Mouse (Mus musculus) MEL (cell line): ENCODE results near the gene Churc1. TPM values are rescaled to one million over a fixed set of nuclear protein-coding genes. Genes with fewer than 3 reads are reported as not detected.

Experiments
- DNase-seq: peaks from one replicate; pipeline ENCODE4 v3.0.0; 2011; ENCODE audit warnings: low read depth, low spot score
- H3K27ac ChIP-seq: 2 replicates; pipeline ENCODE4 v1.5.1; 2012; ENCODE audit warnings: low read depth, mild to moderate bottlenecking, control low read depth, low read length, moderate library complexity; ENCODE audit not compliant: control insufficient read depth
- H3K27me3 ChIP-seq, 2 experiments: fragments of 150-350 bp in 1 of 2; sonication (generic) in 1 of 2; 2 replicates each; pipeline ENCODE4 v1.6.1; 2012; ENCODE audit warnings: low read length in 2 of 2, mild to moderate bottlenecking in 2 of 2, improper control_type of control experiment in 1 of 2, moderate library complexity in 1 of 2; ENCODE audit not compliant: insufficient read depth in 2 of 2, control insufficient read depth in 1 of 2
- H3K36me3 ChIP-seq, 2 experiments: 2 replicates each; pipeline ENCODE4 v1.6.1; 2012 to 2014; ENCODE audit warnings: low read length in 2 of 2, improper control_type of control experiment in 1 of 2, inconsistent platforms in 1 of 2, mild to moderate bottlenecking in 1 of 2; ENCODE audit not compliant: insufficient read depth in 2 of 2, control insufficient read depth in 1 of 2
- H3K4me1 ChIP-seq, 2 experiments: fragments of 150-350 bp in 1 of 2; sonication (generic) in 1 of 2; 2 replicates each; pipeline ENCODE4 v1.6.1; 2012; ENCODE audit warnings: low read length in 2 of 2, improper control_type of control experiment in 1 of 2, mild to moderate bottlenecking in 1 of 2; ENCODE audit not compliant: insufficient read depth in 2 of 2, control insufficient read depth in 1 of 2
- H3K4me3 ChIP-seq, 2 experiments: fragments of 150-350 bp in 1 of 2; sonication (generic) in 1 of 2; 2 replicates each; pipeline ENCODE4 v1.5.1; 2012; ENCODE audit warnings: low read depth in 2 of 2, low read length in 2 of 2, mild to moderate bottlenecking in 2 of 2, moderate library complexity in 2 of 2, control low read depth in 1 of 2, improper control_type of control experiment in 1 of 2; ENCODE audit not compliant: control insufficient read depth in 1 of 2, insufficient read depth in 1 of 2
- H3K79me2 ChIP-seq: 2 replicates; pipeline ENCODE4 v1.6.1; 2012; ENCODE audit warnings: mild to moderate bottlenecking, low read length, moderate library complexity; ENCODE audit not compliant: control insufficient read depth, poor library complexity, insufficient read depth
- H3K9ac ChIP-seq: 2 replicates; pipeline ENCODE4 v1.6.1; 2012; ENCODE audit warnings: low read depth, mild to moderate bottlenecking, control low read depth, low read length, moderate library complexity; ENCODE audit not compliant: control insufficient read depth, poor library complexity, severe bottlenecking
- H3K9me3 ChIP-seq: fragments of 150-350 bp; sonication (generic); replicated peaks from 2 replicates; pipeline ENCODE4 v1.6.1; 2012; ENCODE audit warnings: mild to moderate bottlenecking, low read length, improper control_type of control experiment, moderate library complexity; ENCODE audit not compliant: insufficient read depth
- CHD1 ChIP-seq: IDR thresholded peaks from 2 replicates; pipeline ENCODE4 v1.6.1; 2012; ENCODE audit warnings: low read depth, mild to moderate bottlenecking, inconsistent platforms, low read length, improper control_type of control experiment
- CHD2 ChIP-seq: IDR thresholded peaks from 2 replicates; pipeline ENCODE4 v1.6.1; 2011; ENCODE audit warnings: low read length, improper control_type of control experiment
- E2F4 ChIP-seq: IDR thresholded peaks from 2 replicates; pipeline ENCODE4 v1.6.1; 2011; ENCODE audit warnings: low read depth, low read length, improper control_type of control experiment, borderline replicate concordance
- ELF1 ChIP-seq: IDR thresholded peaks from 2 replicates; pipeline ENCODE4 v1.6.1; 2014; ENCODE audit warnings: low read depth, mild to moderate bottlenecking, inconsistent platforms, low read length, improper control_type of control experiment, moderate library complexity
- EP300 ChIP-seq, 2 experiments: IDR thresholded peaks; 2 replicates each; pipeline ENCODE4 v1.6.1; 2011; ENCODE audit warnings: improper control_type of control experiment in 2 of 2, low read length in 2 of 2, low read depth in 1 of 2, mild to moderate bottlenecking in 1 of 2
- ETS1 ChIP-seq: IDR thresholded peaks from 2 replicates; pipeline ENCODE4 v1.6.1; 2012; ENCODE audit warnings: low read depth, mild to moderate bottlenecking, inconsistent platforms, low read length, improper control_type of control experiment, moderate library complexity
- GABPA ChIP-seq: IDR thresholded peaks from 2 replicates; pipeline ENCODE4 v1.6.1; 2012; ENCODE audit warnings: low read depth, mild to moderate bottlenecking, inconsistent platforms, low read length, improper control_type of control experiment, moderate library complexity
- GATA1 ChIP-seq: IDR thresholded peaks from 2 replicates; pipeline ENCODE4 v1.6.1; 2011; ENCODE audit warnings: low read depth, low read length, improper control_type of control experiment
- JUND ChIP-seq: IDR thresholded peaks from 2 replicates; pipeline ENCODE4 v1.6.1; 2011; ENCODE audit warnings: low read depth, mild to moderate bottlenecking, improper control_type of control experiment, low read length
- KAT2A ChIP-seq: conservative IDR thresholded peaks from 2 replicates; pipeline ENCODE4 v1.6.1; 2012; ENCODE audit warnings: low read depth, low read length, improper control_type of control experiment, inconsistent platforms
- MAX ChIP-seq: IDR thresholded peaks from 2 replicates; pipeline ENCODE4 v1.6.1; 2011; ENCODE audit warnings: low read length, improper control_type of control experiment
- MXI1 ChIP-seq: IDR thresholded peaks from 2 replicates; pipeline ENCODE4 v1.6.1; 2011; ENCODE audit warnings: mild to moderate bottlenecking, low read depth, low read length, improper control_type of control experiment
- MYC ChIP-seq: IDR thresholded peaks from 2 replicates; pipeline ENCODE4 v1.6.1; 2011; ENCODE audit warnings: low read depth, mild to moderate bottlenecking, low read length, improper control_type of control experiment, moderate library complexity
- NRF1 ChIP-seq: IDR thresholded peaks from 2 replicates; pipeline ENCODE4 v1.6.1; 2014; ENCODE audit warnings: low read depth, mild to moderate bottlenecking, inconsistent platforms, low read length, improper control_type of control experiment, moderate library complexity; ENCODE audit not compliant: poor library complexity, insufficient read depth, severe bottlenecking
- RCOR1 ChIP-seq: IDR thresholded peaks from 2 replicates; pipeline ENCODE4 v1.6.1; 2012; ENCODE audit warnings: low read depth, mild to moderate bottlenecking, inconsistent platforms, low read length, improper control_type of control experiment
- SIN3A ChIP-seq: IDR thresholded peaks from 2 replicates; pipeline ENCODE4 v1.6.1; 2012; ENCODE audit warnings: low read length, improper control_type of control experiment, inconsistent platforms
- TAL1 ChIP-seq: IDR thresholded peaks from 2 replicates; pipeline ENCODE4 v1.6.1; 2012; ENCODE audit warnings: mild to moderate bottlenecking, inconsistent platforms, low read length, moderate library complexity, mixed read lengths
- TCF12 ChIP-seq: IDR thresholded peaks from 2 replicates; pipeline ENCODE4 v1.6.1; 2014; ENCODE audit warnings: low read depth, mild to moderate bottlenecking, inconsistent platforms, low read length, improper control_type of control experiment, moderate library complexity
- UBTF ChIP-seq: IDR thresholded peaks from 2 replicates; pipeline ENCODE4 v1.6.1; 2012; ENCODE audit warnings: low read depth, mild to moderate bottlenecking, inconsistent platforms, low read length, improper control_type of control experiment, moderate library complexity, borderline replicate concordance; ENCODE audit not compliant: insufficient read depth
- USF1 ChIP-seq: IDR thresholded peaks from 2 replicates; pipeline ENCODE4 v1.6.1; 2014; ENCODE audit warnings: low read depth, mild to moderate bottlenecking, inconsistent platforms, low read length, improper control_type of control experiment, moderate library complexity
- USF2 ChIP-seq, 2 experiments: IDR thresholded peaks; 2 replicates each; pipeline ENCODE4 v1.6.1; 2011 to 2012; ENCODE audit warnings: improper control_type of control experiment in 2 of 2, low read length in 2 of 2, borderline replicate concordance in 1 of 2, inconsistent platforms in 1 of 2, low read depth in 1 of 2, mild to moderate bottlenecking in 1 of 2; ENCODE audit not compliant: insufficient read depth in 1 of 2
- ZKSCAN1 ChIP-seq: IDR thresholded peaks from 2 replicates; pipeline ENCODE4 v1.6.1; 2012; ENCODE audit warnings: low read depth, mild to moderate bottlenecking, inconsistent platforms, low read length, improper control_type of control experiment, moderate library complexity
- ZNF384 ChIP-seq: IDR thresholded peaks from 2 replicates; pipeline ENCODE4 v1.6.1; 2012; ENCODE audit warnings: low read depth, mild to moderate bottlenecking, inconsistent platforms, low read length, improper control_type of control experiment
- polyA plus RNA-seq, 2 experiments: library from polyadenylated mRNA; stranded (reverse) in 1 of 2; unstranded in 1 of 2; fragments of >175 nt in 1 of 2; fragments of >200 nt in 1 of 2; gene quantifications; 2 replicates each; pipeline versions ENCODE4 v1.2.1 to v1.2.4; 2012; ENCODE audit warnings: low replicate concordance in 2 of 2, low read depth in 1 of 2; ENCODE audit not compliant: insufficient read length in 2 of 2, insufficient read depth in 1 of 2, missing spikeins in 1 of 2
- total RNA-seq: library from RNA; depleted of rRNA; stranded (reverse); fragments of 300-350 nt; gene quantifications from 2 replicates; pipeline ENCODE4 v1.2.3, GENCODE M21; 2012

Gene Churc1
- total and polyA plus RNA-seq, 3 experiments = 74.9 to 186 TPM; not detected in 1

DNA sequence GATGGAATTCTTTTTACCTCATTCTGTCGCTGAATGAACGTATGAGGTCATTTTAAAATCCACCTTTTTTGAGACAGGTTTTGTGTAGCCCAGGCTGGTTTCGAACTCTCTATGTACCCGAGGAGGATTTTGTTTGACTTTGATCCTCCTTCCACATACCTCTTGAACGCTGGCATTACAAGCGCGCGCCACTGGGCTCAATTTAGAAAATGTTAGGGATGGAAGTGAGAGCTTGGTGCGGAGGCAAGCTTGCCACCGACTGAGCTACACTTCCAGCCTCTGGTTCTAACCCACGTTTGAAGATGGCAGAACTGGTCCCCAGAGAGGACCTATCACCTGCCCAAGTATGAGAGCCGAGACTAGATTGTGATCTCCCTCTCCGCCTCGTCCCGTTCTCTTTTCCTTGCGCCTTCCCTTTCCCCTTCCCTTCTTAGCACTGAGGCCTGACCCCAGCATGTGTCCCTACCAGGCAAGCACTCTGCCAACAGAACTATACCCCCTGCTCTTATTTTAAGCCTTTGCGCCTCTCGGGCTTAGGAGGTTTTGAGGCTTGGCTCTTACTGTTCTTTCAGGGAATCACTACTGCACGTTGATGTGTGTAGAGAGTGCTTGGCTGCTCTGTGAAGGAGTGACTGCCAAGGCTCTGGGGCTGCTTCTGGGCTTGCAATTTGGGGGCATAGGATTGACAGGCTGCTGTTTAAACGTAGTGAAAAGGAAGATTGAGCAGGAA is 728 bp downstream of the Churc1 start:
- Histone ChIP-seq H3K79me2 (peaks cover 19% of the 10 kb centered on the region), H3K4me1 (peaks cover 4 to 20% of the 10 kb centered on the region in 2 experiments; a peak in 3 of 4 replicates), H3K27ac (peak overlapping the region; percentile 91), H3K9me3 (no peaks in the 10 kb centered on the region)
- DNase-seq = no peak
- TF ChIP-seq MAX (no peak), GABPA (no peak), JUND (no peak), USF1 (no peak), ZKSCAN1 (no peak), ELF1 (no peak), MYC (no peak), TCF12 (no peak), NRF1 (no peak), USF2 (IDR thresholded peaks at IDR 0.05; ENCODE audit: borderline replicate concordance in 1 of 2, insufficient read depth in 1 of 2, low read depth in 1 of 2, low read length in 2 of 2) (no peak), ZNF384 (no peak), KAT2A (no peak), TAL1 (no peak), CHD2 (no peak), UBTF (no peak)
- TF ChIP-seq, all 39 proteins: peak for 0
- Histone ChIP-seq H3K36me3 (peaks cover 0 to 20% of the 10 kb centered on the region in 2 experiments; a peak in 2 of 4 replicates), H3K9ac (peak overlapping the region; percentile 95), H3K4me3 (peak overlapping the region; percentile 57 to 90), H3K27me3 (no peaks in the 10 kb centered on the region)

DNA sequence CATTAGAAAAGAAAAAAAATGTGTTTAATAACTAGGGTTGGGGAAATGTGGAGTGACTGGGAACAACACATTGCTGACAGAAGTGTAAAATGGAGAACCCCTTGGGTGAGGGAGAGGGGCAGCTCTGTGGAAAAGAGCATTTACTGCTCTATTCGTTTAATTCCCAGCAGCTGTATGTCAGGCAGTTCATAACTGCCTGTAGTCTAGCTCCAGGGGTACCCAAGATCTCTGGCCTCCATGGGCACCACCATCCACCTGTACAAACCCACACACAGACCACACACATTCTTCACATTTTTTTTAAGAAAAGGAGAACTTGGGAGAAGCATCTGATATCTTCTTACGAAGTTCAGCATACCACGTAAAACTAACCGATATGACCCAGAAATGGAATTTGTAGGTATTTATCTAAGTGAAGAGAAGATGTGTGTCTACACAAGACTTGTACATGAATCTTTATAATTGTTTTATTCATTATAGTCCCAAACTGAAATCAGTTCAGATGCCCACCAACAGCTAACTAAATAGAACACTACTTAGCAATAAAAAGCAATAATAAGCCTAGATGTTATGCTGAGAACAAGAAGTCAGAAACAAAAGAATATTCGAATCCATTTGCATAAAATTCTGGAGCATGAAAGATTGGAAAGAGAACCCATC is 5.6 kb downstream of the Churc1 start:
- DNase-seq = peak; percentile 56
- peaks cover 15 to 34% of the 10 kb centered on the region in 2 experiments for H3K4me1 ChIP-seq
- peak overlapping the region in 1 of 2 experiments; percentile 8; a peak in 1 of 4 replicates for H3K4me3 ChIP-seq
- peaks cover 14% of the 10 kb centered on the region for H3K79me2 ChIP-seq
- peak overlapping the region; percentile 44 for H3K9ac ChIP-seq
- H3K9me3 ChIP-seq = no peaks in the 10 kb centered on the region
- peaks cover 0 to 36% of the 10 kb centered on the region in 2 experiments; a peak in 2 of 4 replicates for H3K36me3 ChIP-seq
- TF ChIP-seq RCOR1 (no peak; the same call in 1 of the 2 replicates), EP300 (IDR thresholded peaks at IDR 0.05; ENCODE audit: low read depth in 1 of 2, low read length in 2 of 2) (peak; percentile 45 to 62; a peak in 3 of 4 replicates), ETS1 (peak; percentile 58; the same call in 1 of the 2 replicates), CHD1 (peak; percentile 95), ZNF384 (peak; percentile 93), SIN3A (peak; percentile 42), GATA1 (peak; percentile 59), E2F4 (no peak), KAT2A (no peak), MXI1 (peak; percentile 32; the same call in 1 of the 2 replicates), TCF12 (0 out of 2 replicates have a peak, but pooled peaks have one; percentile 16)
- TF ChIP-seq, all 39 proteins: peak for 8
- Histone ChIP-seq H3K27me3 (no peaks in the 10 kb centered on the region), H3K27ac (peak overlapping the region; percentile 68)
